Mouse (Mus musculus): Measurements from ENCODE around the gene Ptcd2. TPM values are rescaled to one million over a fixed set of nuclear protein-coding genes. Genes with fewer than 3 reads are reported as not detected.

Gene Ptcd2
- polyA plus RNA-seq, 2 experiments, result 24.0 to 41.3 TPM

GRCm38 (mm10) chr13:99317058-99317457, 27.4 kb downstream of the Ptcd2 start:
- no peaks in the 10 kb centered on the region for H3K27me3 ChIP-seq (ENCODE audit: control insufficient read depth, insufficient read depth, low read length)
- no peak overlapping the region for H3K4me2 ChIP-seq (replicated peaks; ENCODE audit: low read depth, low read length, severe bottlenecking)
- no peaks in the 10 kb centered on the region for H3K9me3 ChIP-seq (ENCODE audit: control insufficient read depth, low read length)
- peak; percentile 71 for DNase-seq (ENCODE audit: low spot score)
- WGBS, result 52% methylated on average over 4 of the region's 4 CpGs
- no peak overlapping the region for H3K27ac ChIP-seq (replicated peaks; ENCODE audit: low read depth, low read length)
- no peak overlapping the region for H3K9ac ChIP-seq (ENCODE audit: low read depth, low read length, severe bottlenecking)
- peaks cover 31% of the 10 kb centered on the region for H3K36me3 ChIP-seq (ENCODE audit: control insufficient read depth, insufficient read depth, low read length)
- no peak overlapping the region for H3K4me3 ChIP-seq (replicated peaks; ENCODE audit: low read length)
- no peak for ATAC-seq (ENCODE audit: low FRiP score, low read depth)
- H3K4me1 ChIP-seq (ENCODE audit: control insufficient read depth, insufficient read depth, low read length), result no peaks in the 10 kb centered on the region
- no peak for TF ChIP-seq POLR2A (IDR thresholded peaks at IDR 0.05; ENCODE audit: borderline replicate concordance, extremely low read depth, insufficient read depth, insufficient read length)

- DNase-seq (ENCODE audit: low spot score), result no peak
- H3K36me3 ChIP-seq (ENCODE audit: control insufficient read depth, insufficient read depth, low read length), result peaks cover 27% of the 10 kb centered on the region
- no peak overlapping the region for H3K4me3 ChIP-seq (replicated peaks; ENCODE audit: low read length)
- no peaks in the 10 kb centered on the region for H3K9me3 ChIP-seq (ENCODE audit: control insufficient read depth, low read length)
- H3K9ac ChIP-seq (ENCODE audit: low read depth, low read length, severe bottlenecking), result no peak overlapping the region
- no peak overlapping the region for H3K4me2 ChIP-seq (replicated peaks; ENCODE audit: low read depth, low read length, severe bottlenecking)
- H3K27me3 ChIP-seq (ENCODE audit: control insufficient read depth, insufficient read depth, low read length), result no peaks in the 10 kb centered on the region
- ATAC-seq (ENCODE audit: low FRiP score, low read depth), result no peak
- no peaks in the 10 kb centered on the region for H3K4me1 ChIP-seq (ENCODE audit: control insufficient read depth, insufficient read depth, low read length)
- 85% methylated on average over 6 of the region's 6 CpGs for WGBS
- no peak for TF ChIP-seq POLR2A (IDR thresholded peaks at IDR 0.05; ENCODE audit: borderline replicate concordance, extremely low read depth, insufficient read depth, insufficient read length)
- H3K27ac ChIP-seq (replicated peaks; ENCODE audit: low read depth, low read length), result no peak overlapping the region
These were observed 28.1 kb downstream of the Ptcd2 start for GRCm38 (mm10) chr13:99316366-99316765.

GRCm38 (mm10) chr13:99314657-99315181, 29.8 kb downstream of the Ptcd2 start:
- Histone ChIP-seq H3K9ac (ENCODE audit: low read depth, low read length, severe bottlenecking) (no peak overlapping the region), H3K27me3 (ENCODE audit: control insufficient read depth, insufficient read depth, low read length) (no peaks in the 10 kb centered on the region), H3K27ac (replicated peaks; ENCODE audit: low read depth, low read length) (no peak overlapping the region), H3K9me3 (ENCODE audit: control insufficient read depth, low read length) (no peaks in the 10 kb centered on the region), H3K4me2 (replicated peaks; ENCODE audit: low read depth, low read length, severe bottlenecking) (no peak overlapping the region), H3K4me1 (ENCODE audit: control insufficient read depth, insufficient read depth, low read length) (no peaks in the 10 kb centered on the region), H3K36me3 (ENCODE audit: control insufficient read depth, insufficient read depth, low read length) (peaks cover 11% of the 10 kb centered on the region), H3K4me3 (replicated peaks; ENCODE audit: low read length) (no peak overlapping the region)
- 73% methylated on average over 15 of the region's 15 CpGs for WGBS
- DNase-seq (ENCODE audit: low spot score), result no peak
- ATAC-seq (ENCODE audit: low FRiP score, low read depth), result no peak
- no peak for TF ChIP-seq POLR2A (IDR thresholded peaks at IDR 0.05; ENCODE audit: borderline replicate concordance, extremely low read depth, insufficient read depth, insufficient read length)

GRCm38 (mm10) chr13:99314098-99314497, 30.4 kb downstream of the Ptcd2 start:
- Histone ChIP-seq H3K27me3 (ENCODE audit: control insufficient read depth, insufficient read depth, low read length) (no peaks in the 10 kb centered on the region), H3K4me1 (ENCODE audit: control insufficient read depth, insufficient read depth, low read length) (no peaks in the 10 kb centered on the region), H3K4me2 (replicated peaks; ENCODE audit: low read depth, low read length, severe bottlenecking) (no peak overlapping the region), H3K4me3 (replicated peaks; ENCODE audit: low read length) (no peak overlapping the region), H3K27ac (replicated peaks; ENCODE audit: low read depth, low read length) (no peak overlapping the region), H3K9me3 (ENCODE audit: control insufficient read depth, low read length) (no peaks in the 10 kb centered on the region), H3K36me3 (ENCODE audit: control insufficient read depth, insufficient read depth, low read length) (peaks cover 5% of the 10 kb centered on the region), H3K9ac (ENCODE audit: low read depth, low read length, severe bottlenecking) (no peak overlapping the region)
- ATAC-seq (ENCODE audit: low FRiP score, low read depth) (no peak), DNase-seq (ENCODE audit: low spot score) (no peak)
- 90% methylated on average over 5 of the region's 5 CpGs for WGBS
- no peak for TF ChIP-seq POLR2A (IDR thresholded peaks at IDR 0.05; ENCODE audit: borderline replicate concordance, extremely low read depth, insufficient read depth, insufficient read length)

GRCm38 (mm10) chr13:99308393-99308792, 36.1 kb downstream of the Ptcd2 start:
- 74% methylated on average over 8 of the region's 8 CpGs for WGBS
- Histone ChIP-seq H3K9ac (ENCODE audit: low read depth, low read length, severe bottlenecking) (no peak overlapping the region), H3K27me3 (ENCODE audit: control insufficient read depth, insufficient read depth, low read length) (no peaks in the 10 kb centered on the region), H3K9me3 (ENCODE audit: control insufficient read depth, low read length) (no peaks in the 10 kb centered on the region), H3K27ac (replicated peaks; ENCODE audit: low read depth, low read length) (0 out of 2 replicates have a peak overlapping the region, but pooled peaks have one; percentile 38), H3K4me2 (replicated peaks; ENCODE audit: low read depth, low read length, severe bottlenecking) (no peak overlapping the region), H3K4me1 (ENCODE audit: control insufficient read depth, insufficient read depth, low read length) (peaks cover 10% of the 10 kb centered on the region), H3K36me3 (ENCODE audit: control insufficient read depth, insufficient read depth, low read length) (no peaks in the 10 kb centered on the region), H3K4me3 (replicated peaks; ENCODE audit: low read length) (no peak overlapping the region)
- no peak for DNase-seq (ENCODE audit: low spot score)
- ATAC-seq (ENCODE audit: low FRiP score, low read depth), result no peak
- TF ChIP-seq POLR2A (IDR thresholded peaks at IDR 0.05; ENCODE audit: borderline replicate concordance, extremely low read depth, insufficient read depth, insufficient read length), result no peak
